Mouse (Mus musculus) cerebellum, adult 8-10 months (tissue): ENCODE results near the gene Utp20.

Experiments
- DNase-seq: peaks from one replicate; pipeline ENCODE4 v3.0.0; 2022

Utp20 gene

GRCm38 (mm10) chr10:88714744-88715143, 111.9 kb downstream of the Utp20 start:
- no peak for DNase-seq

GRCm38 (mm10) chr10:88712359-88712758, 114.2 kb downstream of the Utp20 start:
- DNase-seq = no peak

GRCm38 (mm10) chr10:88708671-88709523, 117.7 kb downstream of the Utp20 start:
- no peak for DNase-seq

GRCm38 (mm10) chr10:88700938-88701337, 125.7 kb downstream of the Utp20 start:
- DNase-seq = no peak
